Mouse (Mus musculus) adrenal gland, adult 8-10 months (tissue): ENCODE results near the gene Scap. TPM values are rescaled to one million over a fixed set of nuclear protein-coding genes. Genes with fewer than 3 reads are reported as not detected.
"Not testable (repeated sequence)": the region's sequence is repeated elsewhere in the genome, so short reads cannot be mapped to it uniquely, and the experiment has no call there.

Experiments
- DNase-seq: peaks from one replicate; pipeline ENCODE4 v3.0.0; 2022
- total RNA-seq, 4 experiments: library from RNA; stranded (reverse); gene quantifications; 2 replicates each; pipeline ENCODE4 v1.2.4; 2022

Scap gene
- total RNA-seq, result 100 to 1,000 TPM; 110 to 118 (median 116) TPM

DNA sequence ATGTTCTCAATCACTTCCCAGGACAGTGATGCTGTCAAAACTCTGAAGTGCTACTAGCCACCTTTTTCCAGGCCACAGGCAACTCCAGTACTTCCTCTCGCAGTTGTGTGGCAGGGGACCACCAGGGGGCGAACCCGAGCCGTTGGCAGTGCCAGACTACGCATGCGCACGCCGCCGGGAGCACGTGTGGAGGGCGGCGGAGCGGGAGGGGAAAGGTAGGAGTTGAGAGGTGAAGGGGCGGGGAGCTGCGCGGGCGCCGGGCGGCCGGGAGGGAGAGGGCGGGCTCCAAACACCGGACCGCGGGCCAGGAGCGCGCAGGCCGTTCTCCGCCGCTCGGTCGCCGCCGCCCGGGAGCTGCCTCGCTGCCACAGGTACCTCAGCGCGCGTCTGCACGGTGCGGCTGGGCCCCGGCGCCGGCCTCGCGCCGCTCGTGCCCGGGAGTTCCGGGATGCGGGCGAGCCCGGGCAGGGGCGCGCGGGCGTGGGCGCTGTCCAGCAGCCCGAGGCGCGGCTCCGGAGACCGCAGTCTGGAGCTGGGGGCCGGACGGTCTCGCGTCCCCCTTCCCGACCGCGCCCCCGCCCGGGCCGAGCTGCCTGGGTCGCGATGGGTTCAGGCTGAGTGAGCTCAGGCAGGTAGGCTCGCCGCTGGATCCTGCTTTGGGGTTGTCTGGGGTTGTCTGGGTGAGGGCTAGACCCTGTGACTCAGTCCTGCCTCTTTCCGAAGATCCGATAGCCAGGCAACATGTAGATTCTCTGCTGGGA lies at the start of gene Scap:
Scap (plus strand) TSS at position 154 of the 761 bp plus-strand sequence.
- DNase-seq, result peak; percentile 95

DNA sequence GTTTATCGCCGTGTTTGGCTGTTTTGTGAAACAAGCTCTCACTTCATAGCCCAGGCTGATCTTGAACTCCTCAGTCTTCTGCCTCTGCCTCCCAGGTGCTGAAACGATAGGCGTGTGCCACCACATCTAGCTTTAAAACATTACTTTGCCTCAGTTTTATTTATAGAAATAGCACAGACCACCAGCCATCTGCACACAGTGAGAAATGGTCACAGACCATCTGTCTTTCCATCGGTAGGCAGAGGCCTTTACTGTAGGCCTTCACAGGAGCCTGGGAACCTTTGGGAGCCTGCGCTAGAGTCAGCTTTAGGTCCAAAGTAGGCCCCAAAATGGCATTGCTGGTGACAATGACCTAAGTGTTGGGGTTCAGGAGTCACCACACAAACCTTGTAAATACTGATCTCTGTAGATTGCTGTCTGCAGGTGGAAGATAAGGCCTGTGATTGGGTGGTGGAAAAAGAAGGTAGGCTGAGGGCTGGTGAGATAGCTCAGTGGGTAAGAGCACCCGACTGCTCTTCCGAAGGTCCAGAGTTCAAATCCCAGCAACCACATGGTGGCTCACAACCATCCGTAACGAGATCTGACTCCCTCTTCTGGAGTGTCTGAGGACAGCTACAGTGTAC lies 48.9 kb upstream of the Scap start:
- DNase-seq, result no peak

DNA sequence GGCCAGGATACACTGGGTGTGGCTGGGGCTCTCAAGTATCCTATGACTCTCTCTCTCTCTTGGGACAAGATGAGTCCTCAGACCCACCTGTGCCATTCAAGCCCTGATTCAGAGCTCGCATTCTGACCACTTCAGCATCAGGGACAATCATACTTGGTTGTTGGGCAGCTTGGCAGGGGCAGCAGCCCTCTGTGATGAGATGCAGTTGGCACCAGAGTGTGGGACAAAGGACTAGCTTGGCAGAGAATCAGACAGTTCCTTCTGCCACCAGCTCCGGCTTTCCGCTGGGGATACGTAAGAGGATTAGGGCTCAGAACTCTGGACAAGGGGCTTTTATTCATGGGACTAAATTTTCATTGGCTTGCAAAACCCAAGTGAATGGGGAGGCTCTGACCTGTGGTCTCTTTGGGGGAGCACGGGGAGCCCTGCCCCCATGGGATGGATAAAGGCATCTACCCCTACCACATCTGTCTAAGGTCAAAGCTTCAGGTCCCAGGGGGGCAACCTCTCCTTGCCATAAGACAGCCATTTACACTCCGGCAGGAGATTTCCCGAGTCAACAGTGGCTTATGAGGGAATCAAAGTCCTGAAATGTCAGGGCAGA lies 45.7 kb upstream of the Scap start:
- no peak for DNase-seq

DNA sequence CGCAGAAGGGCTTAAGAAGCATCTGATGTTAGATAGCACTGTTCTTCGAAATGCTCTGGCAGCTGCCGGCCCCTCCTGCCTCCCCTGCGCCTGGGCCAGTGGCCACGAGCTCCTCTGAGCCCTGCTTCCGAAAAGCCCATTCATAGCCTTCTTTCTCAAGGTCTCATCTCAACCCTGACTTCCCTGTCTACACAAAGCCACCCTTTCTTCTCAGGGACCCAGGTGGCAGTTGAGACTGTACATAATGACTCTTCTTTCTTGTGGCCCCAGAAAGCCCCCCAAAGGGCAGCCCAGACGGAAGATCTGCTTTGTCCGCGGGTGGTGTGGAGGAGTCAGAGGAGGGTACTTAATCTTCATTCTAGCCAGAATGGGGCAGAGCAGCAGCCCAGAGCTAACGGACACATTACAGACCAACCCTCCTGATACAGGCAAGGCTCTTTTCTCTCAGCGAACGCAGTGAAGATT lies 39.8 kb upstream of the Scap start:
- DNase-seq, result no peak

DNA sequence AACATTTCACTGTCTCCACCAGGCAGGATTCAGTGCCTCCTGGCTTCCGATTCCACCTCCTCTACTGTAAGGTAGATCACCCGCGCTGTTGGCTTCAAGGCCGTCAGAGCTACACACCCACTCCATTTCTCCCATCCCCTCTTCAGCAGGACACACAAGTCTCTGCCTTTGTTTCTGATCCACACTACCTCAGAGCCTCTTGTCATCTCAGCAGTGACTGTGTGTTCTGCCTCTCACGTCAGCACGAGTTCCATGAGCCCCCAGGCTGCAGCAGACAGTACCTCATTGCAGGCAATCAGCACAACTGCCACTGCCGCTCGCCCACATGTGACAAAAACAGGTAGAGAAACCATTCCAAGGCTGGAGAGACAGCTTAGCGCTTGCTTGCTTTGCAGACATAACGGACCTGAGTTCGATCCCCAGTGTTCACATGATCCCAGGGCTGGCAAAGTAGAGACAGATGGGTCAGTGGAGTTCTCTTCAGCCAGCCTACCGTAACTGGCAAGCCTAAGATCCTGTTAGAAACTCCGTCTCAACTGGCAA lies 39.1 kb upstream of the Scap start:
- DNase-seq, result no peak

DNA sequence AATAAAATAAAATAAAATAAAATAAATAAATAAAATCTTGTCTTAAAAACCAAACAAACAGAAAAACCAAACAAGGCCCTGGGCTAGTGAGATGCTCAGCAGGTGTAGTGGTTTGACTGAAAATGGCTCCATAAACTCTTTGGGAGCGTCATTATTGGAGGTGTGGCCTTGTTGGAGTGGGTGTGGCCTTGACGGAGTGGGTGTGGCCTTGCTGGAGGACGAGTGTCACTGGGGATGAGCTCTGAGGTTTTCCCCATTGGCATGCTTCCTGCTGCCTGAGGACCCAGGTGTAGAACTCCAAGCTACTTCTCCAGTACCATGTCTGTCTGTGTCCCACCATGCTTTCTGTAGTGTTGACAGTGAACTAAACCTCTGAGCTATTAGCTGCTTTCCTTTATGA lies 38.3 kb upstream of the Scap start:
- DNase-seq, result no peak

DNA sequence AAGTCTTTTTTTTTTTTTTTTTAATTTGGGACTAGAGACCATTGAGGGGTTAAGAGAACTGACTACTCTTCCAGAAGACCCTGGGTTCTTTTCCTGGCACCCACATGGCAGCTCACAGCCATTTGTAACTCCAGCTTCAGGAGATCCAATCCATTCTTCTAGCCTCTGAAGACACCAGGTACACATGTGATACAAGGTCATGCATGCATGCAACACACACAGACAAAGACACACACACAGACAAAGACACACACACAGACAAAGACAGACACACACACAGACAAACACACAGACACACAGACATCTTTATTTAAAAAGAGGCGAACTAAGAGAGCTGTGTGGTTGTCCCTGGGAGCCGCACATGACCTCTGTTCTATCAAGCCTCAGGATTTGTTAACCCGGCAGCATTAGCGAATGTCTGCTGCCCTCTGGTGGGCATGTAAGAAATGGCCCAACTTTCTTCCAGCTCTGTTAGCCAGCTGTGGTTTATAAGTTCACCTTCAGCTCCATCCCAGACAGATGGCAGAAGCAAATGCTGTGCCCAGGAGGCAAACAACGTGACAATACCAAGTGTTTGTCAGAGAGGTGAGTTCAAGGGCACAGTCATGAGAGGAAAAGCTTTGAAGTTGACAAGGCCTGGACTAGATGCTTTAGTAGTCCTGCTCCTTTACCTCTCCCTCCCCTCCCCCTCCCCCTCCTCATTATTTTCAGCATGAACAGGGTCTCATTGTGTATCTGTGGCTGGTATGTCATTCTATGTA lies 36.0 kb upstream of the Scap start:
- DNase-seq, result peak; percentile 76

DNA sequence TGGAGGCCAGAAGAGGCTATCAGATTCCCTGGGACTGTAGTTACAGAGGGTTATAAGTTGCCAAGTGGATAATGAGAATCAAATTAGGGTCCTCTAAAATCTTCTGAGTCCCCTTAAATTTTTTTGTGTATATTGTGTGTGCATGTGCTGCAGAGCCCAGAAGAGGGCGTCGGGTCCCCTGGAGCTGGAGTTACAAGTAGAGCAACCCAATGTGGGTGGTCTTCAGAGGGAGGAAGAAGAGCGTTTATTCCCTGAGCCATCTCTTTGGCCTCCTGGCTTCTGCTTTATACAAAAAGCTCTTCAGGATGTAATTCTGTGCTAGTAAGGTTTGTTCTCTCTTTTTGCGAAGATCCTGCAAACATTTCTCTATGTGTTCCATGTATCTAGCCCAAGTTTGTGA lies 28.6 kb upstream of the Scap start:
- no peak for DNase-seq

DNA sequence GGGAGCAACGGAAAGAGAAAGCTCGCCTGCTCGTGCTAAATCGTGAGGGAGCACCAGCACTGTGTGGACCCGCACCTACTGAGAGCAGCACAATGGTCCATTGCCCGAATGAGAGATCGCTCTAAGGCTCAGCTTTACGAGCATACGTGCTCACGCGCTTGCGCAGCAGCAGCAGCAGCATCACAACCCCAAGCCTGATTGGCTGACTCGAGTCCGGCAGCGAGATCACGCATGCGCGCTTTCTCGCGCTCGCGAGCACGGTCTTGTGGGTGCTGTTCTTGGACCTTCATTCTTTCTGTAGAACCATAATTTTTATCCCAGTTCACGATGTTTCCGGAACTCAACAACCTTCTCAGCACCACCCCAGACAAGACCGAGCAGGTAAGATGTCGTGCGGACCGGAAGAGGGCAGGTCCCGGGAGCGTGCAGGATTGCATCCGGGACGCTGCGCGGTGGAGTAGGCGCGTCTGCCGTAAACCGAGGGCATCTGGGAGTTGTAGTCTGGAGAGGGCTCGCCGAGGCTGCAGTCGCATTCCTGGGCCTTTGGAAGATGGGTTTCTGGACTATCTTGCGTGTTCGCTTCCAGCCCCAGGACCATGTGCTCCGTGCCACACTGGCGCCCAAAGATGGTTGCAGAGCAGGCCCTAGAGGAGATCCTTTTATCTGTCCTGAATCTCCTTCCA lies 28.0 kb upstream of the Scap start, which contains the start of gene Elp6:
Elp6 (plus strand) TSS at position 205 of the 683 bp plus-strand sequence.
- peak; percentile 89 for DNase-seq

DNA sequence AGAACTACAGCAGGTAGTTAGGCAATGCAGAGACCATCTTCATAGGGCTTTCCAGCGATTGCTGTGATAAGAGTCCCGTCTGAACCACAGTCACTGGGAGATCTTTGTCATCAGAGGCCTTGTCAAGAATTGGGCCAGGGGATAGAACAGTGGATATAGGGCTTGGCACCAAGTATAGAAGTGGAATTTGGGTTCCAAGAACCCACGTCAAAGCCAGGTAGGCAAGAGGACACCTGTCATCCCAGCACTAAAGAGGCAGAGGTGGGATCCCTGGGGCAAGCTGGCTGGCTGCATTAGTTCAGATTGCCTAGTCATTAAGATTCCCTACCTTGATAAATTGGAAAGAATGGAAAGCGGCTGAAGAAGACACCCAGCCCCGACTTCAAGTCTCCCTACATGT lies 26.7 kb upstream of the Scap start:
- no peak for DNase-seq

DNA sequence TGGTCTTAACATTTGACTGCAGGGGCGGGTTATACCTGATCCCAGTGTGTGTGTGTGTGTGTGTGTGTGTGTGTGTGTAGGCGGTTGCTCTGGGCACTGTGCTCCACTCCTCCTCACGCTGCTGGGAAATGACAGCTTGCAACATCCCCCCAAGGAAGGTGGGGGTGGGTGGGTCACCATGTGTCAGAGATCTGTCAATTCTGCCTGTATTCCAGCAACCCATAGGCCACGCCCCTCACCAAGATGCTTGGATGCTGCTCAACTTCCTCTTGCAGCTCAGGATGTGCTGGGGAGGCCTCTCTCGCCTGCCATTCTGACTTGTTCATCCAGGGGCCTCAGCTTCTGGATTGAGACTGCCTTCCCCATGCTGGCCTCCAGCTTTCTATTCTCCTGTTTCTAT lies 18.4 kb upstream of the Scap start:
- no peak for DNase-seq

DNA sequence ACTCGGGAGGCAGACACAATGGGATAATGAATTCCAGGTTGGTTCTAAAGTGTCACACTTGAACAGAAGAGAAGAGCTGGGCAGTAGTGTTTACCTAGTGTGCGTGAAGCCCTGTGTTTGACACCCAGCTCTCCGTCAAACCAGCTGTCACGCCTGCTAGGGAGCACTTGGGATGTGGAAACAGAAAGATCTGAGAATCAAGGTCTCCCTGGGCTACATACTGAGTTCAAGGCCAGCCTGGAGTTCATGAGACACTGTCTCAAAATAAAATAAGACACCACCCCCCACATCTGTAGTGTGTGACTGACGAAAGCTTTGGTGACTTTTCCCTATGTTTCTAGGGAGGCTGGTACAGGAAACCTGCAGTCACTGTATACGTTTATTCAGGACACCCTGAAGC lies 17.7 kb upstream of the Scap start:
- DNase-seq, result no peak

DNA sequence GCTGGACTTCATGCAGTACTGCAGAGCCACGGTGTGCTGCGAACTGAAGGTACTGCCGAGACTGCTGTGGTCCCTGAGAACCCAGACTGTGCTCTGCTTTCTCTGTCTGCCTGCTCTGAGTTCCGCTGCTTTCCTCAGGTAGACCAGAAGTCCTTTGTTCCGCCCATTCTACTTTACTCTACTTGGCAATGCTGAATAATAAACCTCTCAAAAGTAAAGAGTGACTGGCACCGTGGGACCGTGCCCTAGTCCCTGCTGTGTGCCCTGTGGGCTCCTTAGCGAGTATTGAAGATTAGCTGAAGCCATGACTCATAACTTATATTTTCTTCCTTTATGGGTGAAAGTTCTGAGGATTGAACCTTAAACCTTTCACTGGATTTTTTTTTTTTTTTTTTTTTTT lies 17.2 kb upstream of the Scap start:
- DNase-seq, result no peak

DNA sequence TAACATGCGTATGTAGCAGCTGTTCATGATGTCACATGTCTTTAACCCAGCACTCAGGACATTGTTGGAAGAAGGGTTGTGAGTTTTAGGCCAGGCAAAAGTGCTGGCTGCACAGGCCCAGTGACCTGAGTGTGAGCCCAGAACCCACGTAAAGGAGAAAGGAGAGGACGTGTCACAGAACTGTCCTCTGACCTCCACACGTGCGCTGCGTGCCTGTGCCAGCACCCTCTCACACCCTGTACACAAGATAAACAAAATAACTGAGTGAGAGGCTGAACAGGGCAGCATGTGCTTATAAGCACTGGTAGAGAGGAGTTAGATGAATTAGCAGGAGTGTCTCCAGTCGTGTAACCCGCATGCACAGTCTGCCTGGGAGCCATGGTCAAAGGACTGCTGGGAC lies 16.6 kb upstream of the Scap start:
- no peak for DNase-seq

DNA sequence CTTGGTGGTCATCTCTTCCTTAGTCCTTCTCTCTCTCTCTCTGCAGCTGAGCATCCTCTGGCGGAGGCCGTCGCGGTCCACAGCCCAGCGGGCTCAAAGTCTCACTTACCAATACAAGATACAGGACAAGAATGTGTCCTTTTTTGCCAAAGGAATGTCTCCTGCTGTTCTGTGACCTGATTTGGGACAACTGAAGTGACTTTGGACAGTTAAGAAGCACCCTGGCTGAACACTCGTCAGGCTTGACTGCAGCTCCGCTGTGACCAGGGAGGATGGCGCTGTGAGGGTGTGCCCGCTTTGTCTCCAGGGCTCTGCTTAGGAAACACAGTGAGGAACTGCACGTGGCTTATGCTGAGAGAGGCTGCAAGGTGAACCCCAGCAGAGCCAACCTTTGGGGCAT lies 12.3 kb upstream of the Scap start:
- no peak for DNase-seq

DNA sequence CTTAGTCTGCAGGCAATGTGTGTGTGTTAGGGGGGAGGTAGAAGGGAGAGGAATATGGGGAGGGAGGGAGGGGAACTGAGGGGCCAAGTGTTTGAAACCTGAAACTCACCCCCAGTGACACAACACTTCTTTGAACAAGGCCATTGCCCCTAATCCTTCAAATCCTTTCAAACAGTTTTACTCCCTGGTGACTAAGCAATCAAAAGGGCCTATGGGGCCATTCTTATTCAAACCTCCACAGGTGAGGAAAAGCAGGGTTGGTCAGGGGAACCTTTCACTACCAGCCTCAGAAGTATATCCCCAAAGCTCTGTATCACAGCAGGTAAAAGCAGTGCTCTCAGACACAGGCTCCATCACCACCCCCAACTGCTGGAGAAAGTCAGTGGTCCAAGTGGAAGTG lies 10.1 kb upstream of the Scap start:
- no peak for DNase-seq

DNA sequence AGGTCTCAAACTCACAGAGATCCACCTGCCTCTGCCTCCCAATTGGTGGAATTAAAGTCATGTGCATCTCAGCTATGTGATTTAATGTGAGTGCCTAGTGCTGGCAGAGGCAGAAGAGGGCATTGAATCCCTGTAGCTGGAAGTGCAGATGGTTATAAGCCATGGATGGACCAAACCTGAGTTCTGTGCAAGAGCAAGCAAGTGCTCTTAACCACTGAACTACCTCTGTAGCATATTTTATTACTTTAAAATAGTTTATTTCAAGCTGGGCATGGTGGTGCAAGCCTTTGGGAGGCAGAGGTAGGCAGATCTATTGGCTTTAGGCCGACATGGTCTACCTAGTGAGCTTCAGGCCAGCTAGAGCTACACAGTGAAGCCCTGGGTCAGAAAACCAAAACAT lies 8.9 kb upstream of the Scap start:
- DNase-seq, result no peak

DNA sequence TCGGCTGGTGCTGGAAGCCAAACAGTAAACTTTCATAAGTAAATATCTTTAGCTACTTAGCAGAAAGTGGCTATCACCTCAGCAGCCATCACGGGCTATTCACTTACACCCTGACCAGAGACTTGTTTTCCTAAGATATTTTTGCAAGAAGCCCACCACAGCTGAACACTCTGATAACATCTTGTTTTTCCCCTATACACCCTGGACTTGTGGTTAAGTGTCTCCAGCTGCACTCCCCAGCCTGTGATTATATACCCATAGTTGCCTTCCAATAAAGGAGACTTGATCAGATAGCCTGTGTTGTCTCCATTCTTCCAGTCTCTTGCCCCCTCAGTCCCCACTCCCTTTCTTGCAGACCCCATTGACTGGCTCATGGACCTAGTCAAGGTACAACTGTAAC lies 4.9 kb upstream of the Scap start:
- no peak for DNase-seq

DNA sequence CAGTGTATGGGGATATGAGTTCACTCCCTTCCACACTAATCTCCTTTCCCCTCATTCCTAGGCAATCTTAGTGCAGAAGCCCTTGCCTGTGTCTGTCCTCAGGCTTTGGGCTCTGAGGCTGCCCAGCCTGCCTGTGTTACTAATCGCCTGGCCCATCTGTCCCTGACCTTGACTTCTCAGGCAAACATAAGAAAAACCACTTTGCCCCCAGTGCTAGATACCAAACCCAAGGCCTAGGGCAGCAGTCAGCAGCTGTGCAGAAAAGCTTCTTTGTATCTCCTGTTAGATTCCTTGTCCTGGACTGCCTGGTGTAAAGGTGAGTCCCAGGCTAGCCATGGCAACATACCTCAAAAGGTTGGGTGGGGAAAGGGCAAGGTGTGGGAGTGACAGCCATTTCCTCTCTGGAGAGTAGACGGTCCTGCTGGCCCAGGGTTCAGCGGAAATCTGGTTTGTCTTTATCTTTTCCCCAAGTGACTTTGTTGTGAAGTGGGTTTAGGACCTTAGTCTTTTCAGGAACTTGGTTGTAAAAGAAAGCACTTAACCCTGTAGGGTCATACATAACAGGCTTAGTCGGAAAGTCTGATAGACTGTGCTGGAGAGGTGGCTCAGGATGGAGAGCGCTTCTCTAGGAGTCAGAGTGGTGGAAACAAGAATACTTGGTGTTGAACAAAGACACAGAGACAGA lies 4.0 kb upstream of the Scap start:
- no peak for DNase-seq

DNA sequence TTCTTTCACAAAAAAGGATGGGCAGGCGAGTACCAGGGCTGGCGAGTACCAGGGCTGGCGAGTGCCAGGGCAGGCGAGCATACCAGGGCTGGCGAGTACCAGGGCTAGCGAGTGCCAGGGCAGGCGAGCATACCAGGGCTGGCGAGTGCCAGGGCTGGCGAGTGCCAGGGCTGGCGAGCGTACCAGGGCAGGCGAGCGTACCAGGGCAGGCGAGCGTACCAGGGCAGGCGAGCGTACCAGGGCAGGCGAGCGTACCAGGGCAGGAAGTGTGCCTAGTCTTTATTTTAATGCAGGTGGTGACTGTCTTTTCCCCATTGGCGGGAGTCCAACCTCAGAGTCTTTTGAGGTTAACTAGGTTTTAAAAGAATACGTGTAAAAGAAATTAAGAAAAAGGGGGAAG lies 3.4 kb upstream of the Scap start:
- DNase-seq, result no peak

DNA sequence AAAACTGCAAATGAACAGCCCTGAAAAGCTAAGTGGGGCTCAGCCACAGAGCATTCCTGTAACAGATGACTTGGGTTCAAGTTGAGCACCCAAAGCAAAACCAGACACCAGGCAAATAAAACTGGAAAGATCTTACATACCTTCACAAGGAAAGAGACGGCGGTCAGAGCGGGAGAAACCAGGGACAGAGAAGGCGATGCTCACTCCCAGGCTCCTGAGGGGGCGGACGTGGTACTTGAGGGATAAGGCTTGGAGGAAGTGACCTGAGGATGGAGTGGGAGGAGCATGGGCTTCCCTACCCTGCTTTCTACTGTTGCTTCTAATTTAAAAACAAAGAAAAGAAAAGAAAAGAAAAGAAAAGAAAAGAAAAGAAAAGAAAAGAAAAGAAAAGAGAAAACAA lies 2.7 kb upstream of the Scap start:
- DNase-seq, result no peak

DNA sequence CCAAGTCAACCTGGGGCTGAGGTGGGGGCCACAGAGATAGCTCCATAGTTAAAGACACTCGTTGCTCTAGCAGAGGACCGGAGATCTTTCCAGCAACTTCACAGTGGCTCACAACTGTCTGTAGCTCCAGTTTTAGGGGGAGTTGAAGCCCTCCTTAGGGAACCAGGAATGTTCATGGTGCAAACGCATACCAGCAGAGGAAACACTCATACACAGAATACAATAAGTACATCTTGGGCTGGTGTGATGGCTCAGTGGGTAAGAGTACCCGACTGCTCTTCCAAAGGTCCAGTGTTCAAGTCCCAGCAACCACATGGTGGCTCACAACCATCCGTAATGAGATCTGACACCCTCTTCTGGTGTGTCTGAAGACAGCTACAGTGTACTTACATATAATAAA lies 2.2 kb upstream of the Scap start:
- DNase-seq, result not testable (repeated sequence)
